Mouse (Mus musculus) hindbrain, postnatal 0 days (tissue): ENCODE measurements around the gene Taz. TPM values are rescaled to one million over a fixed set of nuclear protein-coding genes. Genes with fewer than 3 reads are reported as not detected.
A peak's percentile ranks its signal among the peaks of the same experiment; 100 is the strongest.

ENCODE experiments used
- ATAC-seq: fragments of 200-750 bp; cut with Nextera tagmentation; 2 replicates; pipeline ENCODE4 v1.8.0; 2017; ENCODE audit warnings: mild to moderate bottlenecking, moderate TSS enrichment, moderate library complexity
- DNase-seq: peaks from one replicate; pipeline ENCODE4 v3.0.0-alpha.2; 2015; ENCODE audit warnings: low spot score
- H3K27ac ChIP-seq: fragments of 300-500 bp; sonication (generic); 2 replicates; pipeline ENCODE4 v1.5.1; 2014; ENCODE audit warnings: mild to moderate bottlenecking
- H3K27me3 ChIP-seq: fragments of 300-500 bp; sonication (generic); 2 replicates; pipeline ENCODE4 v1.6.1; 2014; ENCODE audit warnings: low read length, mixed read lengths; ENCODE audit not compliant: insufficient read depth
- H3K36me3 ChIP-seq: fragments of 300-500 bp; sonication (generic); 2 replicates; pipeline ENCODE4 v1.6.1; 2014; ENCODE audit warnings: low read length, mixed read lengths; ENCODE audit not compliant: insufficient read depth
- H3K4me1 ChIP-seq: fragments of 300-500 bp; sonication (generic); 2 replicates; pipeline ENCODE4 v1.6.1; 2014; ENCODE audit warnings: antibody characterized with exemption, low read length, mixed read lengths; ENCODE audit not compliant: insufficient read depth
- H3K4me2 ChIP-seq: fragments of 300-500 bp; sonication (generic); 2 replicates; pipeline ENCODE4 v1.6.1; 2014; ENCODE audit warnings: low read depth, mild to moderate bottlenecking, low read length, moderate library complexity, mixed read lengths
- H3K4me3 ChIP-seq: fragments of 300-500 bp; sonication (generic); 2 replicates; pipeline ENCODE4 v1.5.1; 2014; ENCODE audit warnings: low read length
- H3K9ac ChIP-seq: fragments of 300-500 bp; sonication (generic); replicated peaks from 2 replicates; pipeline ENCODE4 v1.6.1; 2014; ENCODE audit warnings: mild to moderate bottlenecking, low read length, moderate library complexity, mixed read lengths
- H3K9me3 ChIP-seq: fragments of 300-500 bp; sonication (generic); 2 replicates; pipeline ENCODE4 v1.6.1; 2016; ENCODE audit warnings: low read length, mixed read lengths
- CTCF ChIP-seq: IDR thresholded peaks from 2 replicates; pipeline ENCODE4 v1.5.1; 2016; ENCODE audit warnings: antibody characterized with exemption, control low read depth, low read depth
- WGBS: fragments of 180-500 bp; shearing (Covaris S2); extraction: QIAGEN DNeasy Blood & Tissue Kit; methylation state at CpG from one replicate; pipeline ENCODE4 v1.1.7; 2014; 5-methylcytosine and 5-hydroxymethylcytosine counted together
- polyA plus RNA-seq: library from polyadenylated mRNA; unstranded; fragments of >200 nt; fragmentation: Nextera tagmentation; extraction: Ambion mirVana; gene quantifications from 2 replicates; pipeline ENCODE4 v1.2.1, GENCODE M21; 2015
- total RNA-seq: library from RNA; depleted of rRNA; stranded (reverse); fragments of >200 nt; gene quantifications from 2 replicates; pipeline ENCODE4 v1.2.3, GENCODE M21; 2014

Gene Taz
- total and polyA plus RNA-seq, 2 experiments from 2014 or later: 66.0 to 81.2 TPM

DNA sequence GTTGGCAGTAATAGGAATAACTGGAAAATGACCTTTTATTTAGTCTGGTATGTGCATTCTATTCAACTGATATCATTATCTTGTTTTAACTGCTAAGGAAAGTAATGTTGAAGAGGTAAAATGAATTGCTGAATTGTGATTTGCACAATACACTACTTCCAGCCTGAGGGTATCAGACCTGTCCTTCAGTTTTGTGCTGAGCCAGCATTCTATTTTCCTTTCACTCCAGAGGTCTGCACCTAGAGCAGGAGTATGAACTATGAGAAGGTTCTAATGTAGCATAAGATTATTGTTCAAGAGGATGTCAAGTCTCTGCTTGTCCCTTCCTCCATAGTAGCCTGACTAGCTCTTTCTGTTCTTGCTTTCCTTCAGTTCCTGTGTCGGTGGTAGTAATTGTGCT lies 16.6 kb downstream of the Taz start:
- 0 out of 2 replicates have a peak, but pooled peaks cover 10% of the 10 kb centered on the region for H3K36me3 ChIP-seq
- WGBS: 75% methylated on average over 1 of the region's 1 CpGs
- H3K4me3 ChIP-seq: no peak overlapping the region
- H3K27me3 ChIP-seq: no peaks in the 10 kb centered on the region
- no peak for ATAC-seq
- no peak for TF ChIP-seq CTCF
- no peak overlapping the region for H3K9ac ChIP-seq
- no peak overlapping the region for H3K27ac ChIP-seq
- no peak for DNase-seq
- no peaks in the 10 kb centered on the region for H3K9me3 ChIP-seq
- no peaks in the 10 kb centered on the region for H3K4me1 ChIP-seq
- H3K4me2 ChIP-seq: no peak overlapping the region

DNA sequence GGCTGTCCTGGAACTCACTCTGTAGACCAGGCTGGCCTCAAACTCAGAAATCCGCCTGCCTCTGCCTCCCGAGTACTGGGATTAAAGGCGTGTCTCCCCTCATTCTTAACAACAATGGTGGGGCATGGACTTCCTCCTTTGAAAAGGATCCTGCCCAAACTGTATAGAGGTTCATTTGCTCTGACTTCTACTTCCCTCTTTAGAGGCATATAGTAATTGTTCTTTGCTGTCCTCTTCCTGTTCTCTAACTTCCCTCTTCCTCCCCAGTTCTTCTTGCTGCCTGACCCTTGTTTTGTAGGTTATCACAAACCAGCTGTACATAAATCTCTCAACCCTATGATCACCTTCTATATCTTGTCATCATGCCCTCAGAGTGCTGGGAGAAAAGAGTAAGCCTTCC lies 18.0 kb downstream of the Taz start:
- Histone ChIP-seq H3K27me3 (no peaks in the 10 kb centered on the region), H3K9me3 (no peaks in the 10 kb centered on the region), H3K4me1 (no peaks in the 10 kb centered on the region), H3K9ac (no peak overlapping the region), H3K4me2 (no peak overlapping the region), H3K4me3 (no peak overlapping the region), H3K27ac (no peak overlapping the region), H3K36me3 (0 out of 2 replicates have a peak, but pooled peaks cover 10% of the 10 kb centered on the region)
- no peak for DNase-seq
- TF ChIP-seq CTCF: no peak
- 77% methylated on average over 3 of the region's 3 CpGs for WGBS
- ATAC-seq: no peak

DNA sequence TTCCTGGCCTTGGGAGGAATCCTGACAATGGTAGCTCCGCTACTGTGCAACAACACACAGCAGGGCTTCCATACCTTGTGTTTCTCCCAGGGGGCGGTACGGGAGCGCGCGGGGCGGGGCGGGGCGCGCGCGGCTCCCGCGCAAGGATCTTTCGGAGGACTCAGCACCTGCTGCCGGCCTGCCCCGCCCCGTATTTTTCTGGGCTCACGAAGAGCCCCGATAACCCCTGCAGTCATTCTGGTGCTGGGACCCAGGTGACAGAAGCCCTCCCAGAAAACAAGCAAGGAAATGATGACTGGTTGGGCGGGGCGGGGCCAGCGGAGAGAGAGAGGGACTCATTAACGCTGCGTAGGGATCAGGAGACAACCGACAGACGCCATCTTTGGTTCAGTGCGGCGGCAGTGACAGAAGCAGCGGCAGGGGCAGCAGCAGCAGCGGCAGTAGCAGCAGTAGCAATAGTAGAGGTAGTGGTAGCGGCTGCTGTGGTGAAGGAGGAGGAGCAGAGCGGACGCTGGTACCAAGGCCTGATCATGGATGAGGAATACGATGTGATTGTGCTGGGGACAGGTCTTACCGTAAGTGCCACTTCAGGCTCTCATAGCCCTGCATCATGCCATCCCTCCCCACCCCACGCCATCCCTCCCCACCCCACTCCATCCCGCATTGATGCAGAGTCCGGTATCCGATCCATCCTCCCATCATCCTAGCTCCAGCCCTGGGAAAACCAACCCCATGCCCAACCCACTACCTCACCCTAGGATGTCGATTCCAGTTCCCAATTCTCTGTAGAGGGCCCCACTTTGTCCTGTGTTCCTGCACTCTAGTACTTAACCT lies 23.4 kb downstream of the Taz start, which contains the start of gene Gdi1:
Gdi1 (plus strand) TSS at position 132 of the 834 bp plus-strand sequence.
- Histone ChIP-seq H3K4me3 (peak within 1 kb of the TSS; percentile 54), H3K4me2 (peak within 1 kb of the TSS; percentile 65), H3K36me3 (peaks cover 12% of the 10 kb centered on the region; the same call in 1 of the 2 replicates), H3K9ac (peak within 1 kb of the TSS; percentile 65), H3K27ac (peak within 1 kb of the TSS; percentile 92), H3K27me3 (no peaks in the 10 kb centered on the region), H3K4me1 (no peaks in the 10 kb centered on the region), H3K9me3 (no peaks in the 10 kb centered on the region)
- TF ChIP-seq CTCF: no peak
- ATAC-seq (peak; percentile 86), DNase-seq (peak; percentile 87)
- 16% methylated on average over 40 of the region's 41 CpGs for WGBS

DNA sequence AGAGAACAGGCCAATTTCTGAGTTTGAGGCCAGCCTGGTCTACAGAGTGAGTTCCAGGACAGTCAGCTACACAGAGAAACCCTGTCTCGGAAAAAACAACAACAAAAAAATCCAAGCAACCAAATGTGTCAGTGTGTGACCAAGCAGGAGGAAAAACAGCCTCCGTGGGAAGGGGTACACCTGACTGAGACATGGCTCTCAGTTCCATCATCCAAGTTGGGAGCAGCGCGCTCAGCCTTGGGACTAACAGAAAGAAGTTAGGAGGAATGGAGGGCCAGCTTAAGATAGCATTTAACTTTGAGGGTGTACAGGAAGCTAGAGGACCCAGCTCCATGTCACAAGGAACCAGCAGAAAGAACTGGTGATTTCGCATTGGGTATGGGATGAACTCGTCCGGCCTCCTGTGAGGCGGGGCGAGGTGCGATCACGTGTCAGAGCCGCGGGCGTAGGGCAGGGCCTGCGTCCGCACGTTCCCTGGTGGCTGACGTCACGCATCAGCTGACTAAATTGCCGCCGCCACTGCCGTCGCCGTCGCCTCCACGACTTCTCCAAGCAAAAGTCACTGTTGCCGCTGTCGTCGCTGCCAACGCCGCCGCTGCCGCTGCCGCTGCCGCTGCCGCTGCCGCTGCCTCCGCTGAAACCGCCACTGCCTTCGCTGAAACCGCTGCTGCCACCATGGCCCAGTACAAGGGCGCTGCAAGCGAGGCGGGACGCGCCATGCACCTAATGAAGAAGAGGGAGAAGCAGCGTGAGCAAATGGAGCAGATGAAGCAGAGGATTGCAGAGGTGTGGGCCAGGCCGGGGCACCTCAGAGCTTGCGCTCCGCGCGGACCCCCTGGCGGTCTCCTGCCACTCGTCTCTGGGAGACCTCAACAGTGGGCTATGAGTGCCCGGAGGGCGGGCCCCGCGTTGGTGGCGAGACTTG lies 31.1 kb downstream of the Taz start, which contains the start of gene Fam50a:
Fam50a (plus strand) TSS at position 494 of the 925 bp plus-strand sequence.
- Histone ChIP-seq H3K4me1 (no peaks in the 10 kb centered on the region), H3K9ac (peak within 1 kb of the TSS; percentile 67), H3K27ac (peak within 1 kb of the TSS; percentile 84), H3K36me3 (peaks cover 9% of the 10 kb centered on the region; the same call in 1 of the 2 replicates), H3K9me3 (no peaks in the 10 kb centered on the region), H3K4me2 (peak within 1 kb of the TSS; percentile 67), H3K4me3 (peak within 1 kb of the TSS; percentile 50), H3K27me3 (no peaks in the 10 kb centered on the region)
- peak; percentile 97 for ATAC-seq
- DNase-seq: peak; percentile 94
- WGBS: 29% methylated on average over 59 of the region's 59 CpGs
- no peak for TF ChIP-seq CTCF

DNA sequence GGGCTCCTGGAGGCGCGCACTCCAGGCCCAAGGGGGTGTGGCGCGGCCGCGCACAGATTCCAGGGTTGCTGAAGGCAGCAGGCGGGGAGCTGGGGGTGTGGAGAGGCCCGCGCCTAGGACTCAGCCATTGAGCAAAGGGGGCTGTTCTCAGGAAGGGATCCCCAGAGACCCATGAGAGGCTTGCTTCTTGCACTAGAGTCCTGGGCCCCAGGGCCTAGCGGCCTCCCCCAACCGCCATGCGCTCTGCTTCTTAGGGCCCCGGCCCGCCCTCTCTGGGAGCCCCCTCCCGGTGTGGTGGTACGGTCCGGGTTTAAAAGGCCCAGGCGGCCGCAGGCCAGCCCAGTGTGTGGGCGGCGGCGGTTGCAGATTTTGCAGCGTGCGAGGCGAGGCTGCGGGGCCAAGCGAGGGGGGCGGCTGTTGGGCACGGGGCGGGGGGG lies 47.0 kb downstream of the Taz start, which contains the start of gene Plxna3:
Plxna3 (plus strand) TSS at position 342 of the 437 bp plus-strand sequence.
- DNase-seq (peak; percentile 76), ATAC-seq (peak; percentile 94)
- Histone ChIP-seq H3K9me3 (no peaks in the 10 kb centered on the region), H3K4me3 (peak within 1 kb of the TSS; percentile 43), H3K27me3 (no peaks in the 10 kb centered on the region), H3K27ac (peak within 1 kb of the TSS; percentile 86), H3K36me3 (no peaks in the 10 kb centered on the region), H3K4me2 (peak within 1 kb of the TSS; percentile 64), H3K9ac (peak within 1 kb of the TSS; percentile 51), H3K4me1 (peaks cover 10% of the 10 kb centered on the region; the same call in 1 of the 2 replicates)
- TF ChIP-seq CTCF: no peak
- WGBS: 35% methylated on average over 29 of the region's 30 CpGs

DNA sequence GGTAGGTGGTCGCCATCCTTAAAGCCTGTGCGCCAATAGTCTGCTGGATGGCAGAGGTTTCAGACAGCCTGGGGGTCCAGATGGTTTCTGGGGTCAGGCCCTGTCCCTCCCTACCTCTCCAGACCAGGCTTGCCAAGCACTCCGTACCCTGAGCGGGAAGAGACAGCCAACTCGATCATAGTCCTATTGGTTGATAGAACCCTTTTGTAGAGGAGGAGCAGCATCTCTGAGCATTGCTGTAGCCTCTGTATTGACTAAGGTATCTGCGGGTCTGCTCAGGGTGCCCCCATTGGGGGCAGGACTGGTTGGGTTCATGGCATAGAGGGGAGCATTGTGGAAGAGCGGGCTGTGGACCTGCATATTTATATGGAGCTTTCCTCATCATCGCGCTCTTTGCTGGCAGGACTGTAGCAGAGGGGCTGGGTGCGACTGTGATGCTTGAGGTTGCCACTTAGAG lies 47.5 kb downstream of the Taz start:
- Histone ChIP-seq H3K9ac (peak overlapping the region; percentile 51), H3K4me1 (peaks cover 10% of the 10 kb centered on the region; the same call in 1 of the 2 replicates), H3K9me3 (no peaks in the 10 kb centered on the region), H3K36me3 (no peaks in the 10 kb centered on the region), H3K4me3 (peak overlapping the region; percentile 43), H3K27me3 (no peaks in the 10 kb centered on the region), H3K4me2 (peak overlapping the region; percentile 64), H3K27ac (peak overlapping the region; percentile 86)
- peak; percentile 75; the same call in 1 of the 2 replicates for ATAC-seq
- peak; percentile 13 for DNase-seq
- TF ChIP-seq CTCF: no peak
- WGBS: 33% methylated on average over 10 of the region's 10 CpGs
